Mouse (Mus musculus): ENCODE results near the gene Map10.

Gene Map10

GRCm38 (mm10) chr8:125716211-125716610, 46.6 kb downstream of the Map10 start:
- DNase-seq (ENCODE audit: low spot score in 2 of 2) = no peak

- DNase-seq (ENCODE audit: low spot score in 2 of 2) = no peak
These were observed 47.0 kb downstream of the Map10 start for GRCm38 (mm10) chr8:125716613-125717012.

GRCm38 (mm10) chr8:125718914-125719313, 49.3 kb downstream of the Map10 start:
- DNase-seq (ENCODE audit: low spot score in 2 of 2) = no peak

GRCm38 (mm10) chr8:125722675-125723074, 53.1 kb downstream of the Map10 start:
- no peak for DNase-seq (ENCODE audit: low spot score in 2 of 2)

Measured in frontal cortex, postnatal 36 days (tissue).